Mouse (Mus musculus) fibroblast of lung, adult 2 months (primary cell): Measurements from ENCODE around the gene Fam229b.

Source experiments
- DNase-seq: peaks from one replicate; pipeline ENCODE4 v3.0.0-alpha.2; 2011; ENCODE audit warnings: low read depth

The Fam229b gene

GRCm38 (mm10) chr10:39121412-39121811 is 12.3 kb downstream of the Fam229b start:
- DNase-seq = no peak

GRCm38 (mm10) chr10:39109489-39109874 is 24.2 kb downstream of the Fam229b start:
- DNase-seq = no peak

- DNase-seq = no peak
Measured at GRCm38 (mm10) chr10:39108837-39109488, 24.8 kb downstream of the Fam229b start.

- no peak for DNase-seq
Measured at GRCm38 (mm10) chr10:39106935-39107334, 26.8 kb downstream of the Fam229b start.

GRCm38 (mm10) chr10:39106413-39106812 is 27.3 kb downstream of the Fam229b start:
- DNase-seq = no peak

GRCm38 (mm10) chr10:39104803-39105449 is 28.8 kb downstream of the Fam229b start:
- no peak for DNase-seq

- no peak for DNase-seq
Measured at GRCm38 (mm10) chr10:39098746-39099145, 35.0 kb downstream of the Fam229b start.

- no peak for DNase-seq
Measured at GRCm38 (mm10) chr10:39096981-39097380, 36.7 kb downstream of the Fam229b start.

GRCm38 (mm10) chr10:39072048-39072447 is 61.7 kb downstream of the Fam229b start:
- no peak for DNase-seq
